Mouse (Mus musculus) CD4-positive, CD25-positive, alpha-beta regulatory T cell, adult 2 months (primary cell): ENCODE results near the gene 4833423E24Rik.

Experiments used
- DNase-seq: peaks from one replicate; pipeline ENCODE4 v3.0.0-alpha.2; 2012; ENCODE audit warnings: low read depth, low spot score

The 4833423E24Rik gene

DNA sequence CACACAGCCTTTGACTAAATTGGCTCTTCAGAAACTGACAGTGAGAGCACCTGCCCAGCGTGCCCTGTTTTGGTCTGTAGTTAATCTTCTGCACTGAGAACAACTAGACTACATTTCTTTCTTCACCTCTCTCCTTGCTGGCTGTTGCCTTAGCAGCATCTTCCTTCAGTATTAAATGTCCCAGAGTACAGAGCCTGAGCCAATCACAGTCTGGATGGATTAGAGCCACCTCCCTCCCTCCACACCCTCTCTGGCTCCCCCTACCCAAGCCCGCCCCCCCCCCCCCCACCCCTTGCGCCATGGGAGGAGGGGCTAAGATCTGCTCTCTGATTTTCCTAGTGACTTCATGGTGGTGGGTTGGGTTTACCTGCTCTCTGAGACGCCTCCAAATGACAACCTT is at the start of gene 4833423E24Rik:
Gene 4833423E24Rik (minus strand): TSS at position 146 of the 400 bp plus-strand sequence.
- DNase-seq = no peak

DNA sequence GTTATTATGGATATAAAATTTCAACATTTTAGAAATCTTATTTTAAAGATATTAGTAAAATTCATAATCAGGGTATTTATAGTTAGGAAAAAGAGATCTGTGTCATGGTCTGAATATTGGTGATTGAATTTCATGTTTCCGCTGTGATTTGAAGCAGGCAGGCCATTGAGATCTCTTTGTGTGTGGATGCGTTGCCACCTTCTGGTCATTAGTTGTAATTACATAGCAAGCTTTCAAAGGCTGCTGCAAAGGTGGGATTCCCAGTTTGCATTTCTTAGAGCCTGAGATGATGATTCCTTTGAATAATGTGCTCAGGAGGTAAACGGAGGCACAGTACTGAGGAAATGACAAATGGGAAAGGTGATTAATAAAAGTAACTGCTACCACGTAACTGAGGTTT is 42.4 kb upstream of the 4833423E24Rik start:
- DNase-seq = peak; percentile 10

DNA sequence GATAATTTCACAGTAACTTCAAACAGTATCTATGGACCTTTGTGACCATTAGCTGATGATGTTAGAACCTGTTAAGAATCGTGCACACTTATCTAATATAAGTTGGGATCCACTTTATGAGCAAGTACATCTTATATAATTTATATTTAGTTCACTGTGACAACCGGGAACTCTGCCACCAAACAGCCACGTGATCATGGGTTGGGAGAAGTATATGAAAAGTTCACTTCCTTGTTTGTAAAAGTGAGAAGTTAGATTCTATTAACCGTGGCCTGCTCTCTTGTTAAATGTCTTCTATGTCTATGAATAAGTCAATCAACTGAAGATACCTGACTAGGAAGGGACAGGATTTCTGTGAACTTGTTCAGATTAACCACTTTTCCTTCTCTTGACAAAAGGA is 41.4 kb upstream of the 4833423E24Rik start:
- DNase-seq = no peak

GRCm38 (mm10) chr2:85554806-85555205 is 36.0 kb upstream of the 4833423E24Rik start:
- no peak for DNase-seq

DNA sequence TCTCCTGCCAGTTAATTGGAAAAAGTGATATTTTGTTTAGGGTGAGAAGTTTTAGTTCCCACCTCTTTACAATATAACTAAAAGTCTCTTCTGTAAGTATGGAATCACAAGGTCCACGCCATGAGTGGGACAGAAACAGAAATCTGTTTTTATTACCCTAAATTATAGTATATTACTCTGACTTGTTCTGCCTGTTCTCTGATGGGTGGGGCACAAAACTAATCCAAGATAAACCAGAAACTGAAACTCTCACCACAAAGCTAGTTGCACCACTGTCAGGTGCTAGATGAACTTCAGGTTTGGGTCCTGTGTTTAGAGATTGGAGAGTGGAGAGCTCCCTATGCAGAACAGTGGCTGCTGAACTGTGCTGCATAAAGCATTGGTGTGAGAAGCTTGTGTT is 15.1 kb upstream of the 4833423E24Rik start:
- DNase-seq = no peak

DNA sequence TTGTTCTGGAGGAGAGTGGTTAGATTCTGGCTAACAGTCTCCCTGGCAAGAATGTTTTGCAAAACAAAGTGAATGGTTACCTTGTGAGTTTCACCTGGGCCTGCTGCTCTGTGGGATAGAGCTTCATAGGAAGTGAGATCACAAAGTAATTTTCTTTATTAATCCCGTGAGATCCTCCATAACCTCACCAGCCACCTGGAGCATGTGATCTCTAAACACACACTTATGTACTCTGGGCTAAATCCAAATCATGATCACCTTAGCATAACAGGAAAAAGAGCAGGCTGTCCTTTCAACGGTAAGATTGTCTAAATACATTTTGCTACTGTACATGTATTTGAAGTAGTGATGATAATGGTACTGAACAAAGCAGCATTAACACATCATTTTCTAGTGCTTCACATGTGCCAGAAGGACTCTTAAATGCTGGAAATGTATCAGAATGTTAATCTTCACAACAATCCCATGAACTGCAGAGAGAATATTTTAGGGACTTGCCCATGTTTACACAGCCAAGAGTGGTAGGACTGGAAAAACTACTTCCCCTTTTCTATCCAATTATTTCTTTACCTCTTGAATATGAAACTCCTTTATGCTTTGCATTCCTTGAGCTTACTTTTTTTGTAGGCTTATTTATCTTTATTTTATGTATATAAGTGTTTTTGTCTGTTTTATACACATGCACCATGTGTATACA is 13.4 kb upstream of the 4833423E24Rik start:
- no peak for DNase-seq

DNA sequence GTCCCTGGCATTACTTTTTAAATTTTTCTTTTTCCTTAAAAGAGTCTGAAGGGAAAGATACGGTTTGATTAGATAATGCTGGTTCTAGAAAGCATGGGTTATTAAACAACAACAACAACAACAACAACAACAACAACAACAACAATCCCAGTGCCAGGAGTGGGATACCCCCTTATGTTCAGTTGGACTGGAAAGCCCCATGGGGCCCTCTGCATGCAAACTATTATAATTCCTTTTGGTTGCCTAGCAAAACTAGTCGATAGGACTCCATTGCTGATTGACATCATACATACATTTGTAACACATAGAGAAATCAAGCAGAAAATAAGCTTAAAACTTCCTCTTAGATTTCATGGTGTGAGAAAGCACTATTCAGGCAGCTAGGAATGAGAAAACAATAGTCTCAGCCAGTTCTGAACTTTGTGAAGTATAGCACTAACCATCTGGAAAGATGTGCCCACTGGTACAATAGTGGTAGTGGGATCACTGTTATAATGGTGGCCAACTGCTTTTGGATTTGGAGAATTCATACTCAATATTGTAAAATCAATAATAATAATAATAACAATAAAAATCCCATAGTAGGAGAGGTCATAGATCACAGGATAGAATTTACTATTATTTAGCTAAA is 4.2 kb upstream of the 4833423E24Rik start:
- no peak for DNase-seq

GRCm38 (mm10) chr2:85518292-85518691 is 532 bp downstream of the 4833423E24Rik start:
- DNase-seq = no peak

DNA sequence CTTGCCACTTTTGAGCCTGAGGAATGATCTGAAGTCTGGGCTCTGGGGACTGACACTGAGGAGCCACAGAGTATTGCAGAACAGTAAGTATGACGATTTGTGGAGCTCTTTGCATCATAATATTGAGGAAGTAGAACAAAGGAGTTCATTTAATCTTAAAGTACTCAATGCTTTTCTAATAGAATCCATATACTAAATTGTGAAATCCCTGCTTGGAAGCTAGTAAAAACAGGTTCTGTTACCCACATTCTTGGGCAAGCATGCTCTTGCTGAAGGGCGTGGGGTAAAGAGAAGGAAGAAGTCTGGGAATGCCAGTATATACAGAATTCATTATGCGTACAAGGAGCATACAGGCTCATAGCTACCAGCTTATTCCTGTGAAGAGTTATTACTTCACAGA is 8.4 kb downstream of the 4833423E24Rik start:
- DNase-seq = no peak

- no peak for DNase-seq
Measured at GRCm38 (mm10) chr2:85490396-85490795, 28.4 kb downstream of the 4833423E24Rik start.

GRCm38 (mm10) chr2:85466801-85467325 is 52.0 kb downstream of the 4833423E24Rik start:
- no peak for DNase-seq

GRCm38 (mm10) chr2:85443539-85443938 is 75.3 kb downstream of the 4833423E24Rik start, which contains the start of gene Olfr995:
Olfr995 (minus strand) TSS chr2:85443639.
- no peak for DNase-seq

DNA sequence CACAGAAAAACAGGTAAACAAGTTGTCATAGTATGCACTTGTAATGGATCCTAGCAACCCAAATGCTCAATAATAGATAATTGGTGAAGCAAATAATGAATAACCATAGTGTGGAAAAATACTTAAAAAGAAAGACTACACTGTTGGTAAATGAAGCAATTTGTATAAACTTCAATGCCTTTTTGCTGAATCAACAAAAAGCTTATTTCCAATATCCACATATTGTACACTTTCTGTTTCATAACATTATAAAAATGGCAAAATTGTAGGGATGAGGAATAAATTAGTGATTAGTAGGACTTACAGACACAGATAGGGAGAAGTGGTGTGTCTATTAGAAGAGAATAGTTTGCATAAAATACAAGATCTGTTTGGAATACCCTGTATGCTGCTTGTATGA is 76.3 kb downstream of the 4833423E24Rik start:
- no peak for DNase-seq

- DNase-seq = no peak
Measured at GRCm38 (mm10) chr2:85436351-85436750, 82.5 kb downstream of the 4833423E24Rik start, which contains the start of gene Olfr994. Olfr994 (minus strand) TSS chr2:85436451.
